Mouse (Mus musculus) E14TG2a.4 (cell line): ENCODE results near the gene Hist1h2ak.

Experiments
- CTCF ChIP-seq: conservative IDR thresholded peaks from 2 replicates; pipeline ENCODE4 v1.5.1; 2014; ENCODE audit warnings: low read length
- POU5F1 ChIP-seq: IDR thresholded peaks from 2 replicates; pipeline ENCODE4 v1.6.1; 2014; ENCODE audit warnings: low read length, borderline replicate concordance

GRCm38 (mm10) chr13:21755707-21756106 is 2.1 kb upstream of the Hist1h2ak start:
- no peak for TF ChIP-seq CTCF
- TF ChIP-seq POU5F1: no peak
